Mouse (Mus musculus) common myeloid progenitor, adult 5-6 weeks (primary cell): Measurements from ENCODE around the gene Tedc2. TPM values are rescaled to one million over a fixed set of nuclear protein-coding genes. Genes with fewer than 3 reads are reported as not detected.

Source experiments
- ATAC-seq: replicated peaks from 2 replicates; pipeline ENCODE4 v1.8.0; 2016; ENCODE audit warnings: low read depth, mild to moderate bottlenecking, moderate TSS enrichment, inconsistent platforms; ENCODE audit not compliant: poor library complexity, severe bottlenecking
- total RNA-seq: library from RNA; stranded (forward); fragments of 200-1000, 187-1606 nt; gene quantifications from 2 replicates; pipeline ENCODE4 v1.2.3, GENCODE M21; 2017

Tedc2 gene
- total RNA-seq = 17.4 and 18.4 TPM in 2 replicates

DNA sequence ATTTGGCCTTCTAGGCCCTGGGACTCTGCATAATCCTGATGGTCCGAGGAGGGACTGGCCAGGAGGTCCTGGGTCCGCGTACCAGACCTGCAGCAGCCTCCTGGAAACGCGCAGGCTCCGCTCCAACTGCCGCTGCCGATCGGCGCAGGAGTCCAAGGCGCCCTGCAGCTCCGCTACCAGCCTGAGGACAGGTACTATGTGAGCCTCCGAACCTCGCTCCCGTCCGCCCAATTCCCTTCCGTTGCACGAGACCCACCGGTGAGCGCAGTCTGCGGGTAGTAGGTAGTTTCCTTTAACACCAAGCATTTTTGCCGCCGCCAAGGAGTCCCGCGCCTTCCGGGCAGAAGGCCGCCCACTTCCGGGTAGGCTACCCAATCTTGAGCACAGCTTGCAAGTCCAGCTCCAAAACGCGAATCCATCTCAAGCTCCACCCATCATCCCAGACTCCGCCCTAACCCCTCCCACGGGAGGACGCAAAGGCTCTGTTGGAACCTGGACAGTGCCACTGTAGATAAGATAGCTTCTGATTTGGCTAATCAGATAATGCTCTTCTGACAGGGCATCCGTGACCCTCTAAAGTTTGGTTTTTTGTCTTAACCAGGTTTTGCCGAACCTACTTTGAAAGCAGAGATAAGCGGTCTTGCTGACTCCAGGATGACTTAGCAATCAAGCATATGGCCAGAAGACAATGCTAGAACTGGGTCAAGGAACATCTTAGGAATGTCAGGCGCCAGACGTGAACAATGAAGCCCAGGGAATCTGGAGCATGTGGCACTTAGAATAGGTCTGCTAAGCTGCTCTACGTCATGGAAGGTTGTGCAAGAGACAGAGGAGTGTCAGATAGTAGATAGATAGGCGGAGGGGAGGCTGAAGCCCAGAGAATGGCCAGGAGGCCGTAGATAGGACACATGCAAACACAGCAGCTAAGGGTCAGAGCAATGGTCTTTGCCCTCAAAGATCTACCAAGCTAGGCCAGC, at the start of gene Tedc2:
Gene Tedc2 (minus strand): TSS at position 417 of the 977 bp plus-strand sequence.
- ATAC-seq = peak; percentile 94

GRCm38 (mm10) chr17:24267133-24267532, 46.5 kb upstream of the Tedc2 start:
- no peak; the same call in 1 of the 2 replicates for ATAC-seq

- ATAC-seq = no peak
Measured at GRCm38 (mm10) chr17:24264766-24265165, 44.1 kb upstream of the Tedc2 start.

DNA sequence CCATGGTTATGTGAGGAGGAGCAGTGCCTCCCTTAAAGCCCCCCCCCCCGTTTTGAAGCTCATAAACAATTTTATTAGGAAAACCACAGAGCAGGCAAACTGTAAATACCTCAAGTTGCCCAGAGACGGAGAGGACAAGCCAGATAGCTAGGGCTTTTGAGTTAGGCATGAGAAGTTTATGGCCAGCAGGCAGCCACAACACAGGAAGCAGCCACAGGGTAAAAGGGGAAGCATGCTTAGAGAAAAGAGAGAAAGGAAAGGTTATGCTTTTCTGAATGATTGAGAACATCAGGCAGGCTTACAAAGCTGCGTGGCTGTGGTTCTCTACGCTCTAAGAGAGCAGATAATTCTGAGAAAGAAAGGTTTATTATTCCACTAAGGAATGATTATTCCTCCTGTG, 39.9 kb upstream of the Tedc2 start:
- ATAC-seq = peak; percentile 92

DNA sequence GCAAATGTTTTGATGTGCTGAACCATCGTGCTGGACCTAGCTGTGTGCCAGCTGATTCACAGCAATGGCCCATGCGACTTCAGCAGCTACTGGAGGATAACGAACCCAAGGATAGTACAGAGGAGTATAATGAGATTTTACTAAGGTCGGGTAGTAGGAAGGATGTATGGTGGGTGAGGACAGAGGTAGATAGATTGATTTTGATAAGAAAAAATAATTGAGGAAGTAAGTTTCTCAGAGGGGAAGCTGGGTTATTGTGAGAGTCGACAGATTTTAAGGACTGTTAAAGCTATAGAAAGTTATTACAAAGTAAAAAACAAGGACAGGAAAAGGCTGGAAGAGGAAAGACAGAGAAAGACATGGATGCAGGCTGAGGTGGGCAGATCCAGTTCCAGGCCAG, 39.1 kb upstream of the Tedc2 start:
- peak; percentile 48 for ATAC-seq

- no peak for ATAC-seq
Measured at GRCm38 (mm10) chr17:24258981-24259380, 38.3 kb upstream of the Tedc2 start.

GRCm38 (mm10) chr17:24252329-24252728, 31.7 kb upstream of the Tedc2 start:
- no peak for ATAC-seq

DNA sequence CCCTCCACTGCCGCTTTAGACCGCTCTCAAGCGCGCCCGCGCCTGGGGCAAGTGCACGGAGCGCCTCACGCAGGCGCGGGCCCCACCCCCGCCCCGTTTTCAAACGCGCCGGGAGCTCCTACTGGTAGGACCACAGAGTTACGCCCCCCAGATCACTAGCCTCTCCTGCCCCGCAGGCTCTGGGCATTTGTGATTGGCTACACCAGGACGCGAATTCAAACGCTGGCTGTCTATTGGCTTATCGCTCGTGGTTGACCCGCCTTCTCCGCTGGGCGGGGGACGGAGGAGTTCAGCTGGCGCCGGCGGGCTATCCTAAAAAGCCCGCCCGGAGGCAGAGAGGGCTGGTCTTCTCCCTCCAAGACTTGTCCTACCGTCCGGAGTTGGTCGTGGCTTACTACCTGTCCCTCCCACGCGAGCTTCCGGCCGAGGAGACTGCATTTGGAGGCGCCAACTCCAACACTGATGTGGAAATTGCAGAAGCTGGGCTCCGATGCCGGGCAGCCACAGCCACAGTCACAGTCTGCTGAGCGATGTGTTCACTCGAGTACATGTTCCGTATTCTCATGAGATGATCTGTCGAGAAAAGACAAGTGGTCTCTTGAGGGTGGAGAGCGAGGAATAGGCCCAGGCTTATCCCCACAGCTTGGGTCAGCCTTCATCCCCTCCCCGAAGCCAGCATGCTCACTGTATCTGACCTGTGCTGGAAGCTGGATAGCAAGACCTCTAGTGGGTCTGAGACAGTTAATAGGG, 30.8 kb upstream of the Tedc2 start, which contains the start of gene Ccnf:
Gene Ccnf (minus strand): TSS at position 165 of the 750 bp plus-strand sequence.
- peak; percentile 99 for ATAC-seq

DNA sequence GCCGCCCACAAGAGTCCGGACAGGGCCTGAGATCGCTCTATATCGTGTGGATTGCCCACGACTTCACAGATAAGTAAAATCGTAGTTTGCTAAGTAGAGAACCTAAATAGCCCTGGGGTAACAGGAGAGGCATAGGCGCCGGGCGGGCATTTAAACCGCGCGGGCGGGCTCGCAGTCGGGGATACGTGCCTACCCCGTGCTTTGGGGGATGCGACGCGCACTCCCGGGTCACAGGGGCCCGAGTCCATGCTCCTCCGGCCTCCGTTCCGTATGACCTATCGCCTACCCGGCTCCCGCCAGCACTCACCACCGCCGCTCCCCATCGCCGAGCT, 30.3 kb upstream of the Tedc2 start:
- ATAC-seq = no peak

GRCm38 (mm10) chr17:24248641-24249040, 28.0 kb upstream of the Tedc2 start:
- no peak for ATAC-seq

DNA sequence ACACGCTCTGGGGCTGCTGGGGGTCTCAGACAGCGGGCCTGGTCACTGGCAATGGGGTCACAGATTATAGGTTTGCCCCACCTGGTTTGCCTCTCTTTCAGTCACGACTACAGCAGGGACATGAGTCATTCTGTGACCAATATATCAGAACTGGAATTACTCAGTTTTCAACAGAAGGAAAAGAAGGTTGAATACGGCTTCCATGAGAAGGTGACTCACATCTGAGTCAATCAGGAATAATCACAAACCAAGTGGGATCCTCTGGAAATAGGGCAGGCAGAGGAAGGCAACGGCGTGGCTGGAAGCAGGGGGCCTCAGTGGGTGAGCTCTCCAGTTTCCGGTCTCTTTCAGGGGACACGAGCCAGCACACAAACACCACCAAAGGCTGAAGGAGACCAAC, 23.4 kb upstream of the Tedc2 start:
- no peak for ATAC-seq

GRCm38 (mm10) chr17:24243311-24243969, 22.8 kb upstream of the Tedc2 start:
- ATAC-seq = 0 out of 2 replicates have a peak, but pooled peaks have one; percentile 50

DNA sequence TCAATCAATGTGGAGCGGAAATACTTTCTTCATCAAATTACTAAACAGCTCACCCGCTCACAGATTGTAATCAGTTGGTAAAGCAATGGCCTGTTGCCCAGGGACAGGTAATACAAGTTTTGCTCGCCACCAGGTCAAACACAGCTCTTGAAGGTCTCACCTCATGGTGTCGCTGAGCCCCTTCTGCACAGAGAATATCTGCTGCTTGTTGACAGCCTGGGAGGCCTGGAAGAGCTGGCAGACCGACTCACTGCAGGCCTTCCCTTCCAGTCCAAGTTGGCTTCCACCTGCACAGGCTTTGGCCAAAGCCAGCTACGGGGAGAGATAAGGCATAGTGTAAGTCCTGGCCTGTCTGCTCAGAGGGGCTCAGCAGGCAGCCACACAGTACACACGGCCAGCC, 16.3 kb upstream of the Tedc2 start:
- no peak for ATAC-seq

DNA sequence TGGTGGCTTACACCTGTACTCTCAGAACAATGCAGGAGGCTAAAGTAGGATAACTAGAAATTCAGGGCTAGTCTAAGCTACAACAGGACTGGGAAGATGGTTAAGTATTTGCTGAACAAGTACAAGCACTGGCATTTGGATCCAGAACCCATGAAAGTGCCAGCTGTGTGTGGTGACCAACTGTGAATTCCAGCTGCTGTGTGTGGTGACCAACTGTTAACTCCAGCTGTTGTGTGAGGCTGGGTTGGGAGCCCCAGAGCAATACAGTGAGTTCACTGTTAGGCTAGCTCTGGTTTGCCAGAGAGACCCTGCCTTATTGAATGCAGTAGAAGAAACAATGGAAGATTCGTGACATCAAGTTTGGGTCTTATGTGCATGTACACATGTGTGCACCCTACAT, 15.8 kb upstream of the Tedc2 start:
- no peak for ATAC-seq

DNA sequence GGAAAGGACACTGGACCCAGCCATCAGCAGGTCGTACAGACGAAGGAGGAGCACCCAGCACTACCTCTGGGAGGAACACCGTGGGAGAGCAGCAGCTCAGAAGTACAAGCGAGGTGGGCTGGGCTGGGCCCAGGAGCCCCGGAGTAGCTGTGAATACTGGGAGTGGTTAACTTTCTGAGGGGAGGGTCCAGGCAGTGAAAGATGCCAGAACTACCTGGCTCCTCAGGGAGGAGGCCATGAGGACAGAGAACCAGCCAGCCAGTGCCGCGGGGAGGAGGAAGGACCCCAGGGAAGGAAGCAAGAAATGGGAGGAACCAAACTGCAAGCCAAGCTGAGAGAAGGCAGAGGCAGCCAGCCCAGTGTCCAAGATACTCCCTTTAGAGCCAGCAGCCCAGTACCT, 7.3 kb upstream of the Tedc2 start:
- ATAC-seq = no peak

- ATAC-seq = no peak
Measured at GRCm38 (mm10) chr17:24226721-24227120, 6.1 kb upstream of the Tedc2 start.

DNA sequence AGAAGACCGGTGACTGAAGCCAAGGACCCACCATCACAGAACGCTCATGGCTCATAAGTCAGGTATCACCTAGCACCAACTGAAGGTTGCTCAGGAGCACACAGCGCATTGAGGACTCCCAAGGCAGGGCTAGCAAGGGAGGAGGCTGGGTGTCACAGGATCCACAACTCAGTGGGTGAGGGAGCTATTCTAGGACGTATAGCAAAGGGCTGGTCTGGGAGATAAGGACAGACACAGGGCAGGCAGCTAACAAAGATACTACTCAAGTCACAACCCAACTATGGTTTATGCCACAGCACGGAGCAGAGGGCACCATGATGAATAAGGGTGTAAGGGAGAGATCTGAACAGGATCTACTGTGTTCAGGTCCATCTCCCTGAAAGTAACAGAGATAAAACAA, 5.2 kb upstream of the Tedc2 start:
- peak; percentile 69 for ATAC-seq

GRCm38 (mm10) chr17:24224741-24225140, 4.1 kb upstream of the Tedc2 start:
- no peak for ATAC-seq

GRCm38 (mm10) chr17:24223513-24223912, 2.9 kb upstream of the Tedc2 start:
- ATAC-seq = no peak

GRCm38 (mm10) chr17:24222653-24223052, 2.0 kb upstream of the Tedc2 start:
- no peak for ATAC-seq

- ATAC-seq = no peak
Measured at GRCm38 (mm10) chr17:24216836-24217235, 3.8 kb downstream of the Tedc2 start.
